Mouse (Mus musculus) CH12.LX (cell line): Measurements from ENCODE around the gene Dnase2a.

Experiments used
- CTCF ChIP-seq, 2 experiments: IDR thresholded peaks in 1 of 2; conservative IDR thresholded peaks in 1 of 2; 2 replicates each; pipeline ENCODE4 v1.5.1; 2011 to 2012; ENCODE audit warnings: low read depth in 2 of 2, low read length in 2 of 2, improper control_type of control experiment in 1 of 2, inconsistent platforms in 1 of 2, mild to moderate bottlenecking in 1 of 2, moderate library complexity in 1 of 2
- E2F4 ChIP-seq: IDR thresholded peaks from 2 replicates; pipeline ENCODE4 v1.6.1; 2011; ENCODE audit warnings: low read depth, low read length, improper control_type of control experiment; ENCODE audit not compliant: insufficient replicate concordance
- ETS1 ChIP-seq: conservative IDR thresholded peaks from 2 replicates; pipeline ENCODE4 v1.6.1; 2012; ENCODE audit warnings: low read depth, mild to moderate bottlenecking, inconsistent platforms, low read length, improper control_type of control experiment, moderate library complexity
- HCFC1 ChIP-seq: IDR thresholded peaks from 2 replicates; pipeline ENCODE4 v1.6.1; 2012; ENCODE audit warnings: low read depth, mild to moderate bottlenecking, inconsistent platforms, low read length, improper control_type of control experiment
- JUN ChIP-seq: IDR thresholded peaks from 2 replicates; pipeline ENCODE4 v1.6.1; 2011; ENCODE audit warnings: low read depth, mild to moderate bottlenecking, low read length, improper control_type of control experiment, moderate library complexity; ENCODE audit not compliant: insufficient read depth
- JUND ChIP-seq: conservative IDR thresholded peaks from 2 replicates; pipeline ENCODE4 v1.6.1; 2011; ENCODE audit warnings: low read depth, low read length, improper control_type of control experiment
- NRF1 ChIP-seq: IDR thresholded peaks from 2 replicates; pipeline ENCODE4 v1.6.1; 2014; ENCODE audit warnings: low read depth, mild to moderate bottlenecking, inconsistent platforms, low read length, improper control_type of control experiment, moderate library complexity
- POLR2A ChIP-seq: IDR thresholded peaks from 2 replicates; pipeline ENCODE4 v1.6.1; 2011; ENCODE audit warnings: low read depth, mild to moderate bottlenecking, improper control_type of control experiment, low read length
- SIN3A ChIP-seq: IDR thresholded peaks from 2 replicates; pipeline ENCODE4 v1.6.1; 2012; ENCODE audit warnings: low read length, improper control_type of control experiment, inconsistent platforms
- USF1 ChIP-seq: IDR thresholded peaks from 2 replicates; pipeline ENCODE4 v1.6.1; 2014; ENCODE audit warnings: low read depth, mild to moderate bottlenecking, inconsistent platforms, low read length, improper control_type of control experiment
- USF2 ChIP-seq: conservative IDR thresholded peaks from 2 replicates; pipeline ENCODE4 v1.6.1; 2011; ENCODE audit warnings: low read depth, low read length, improper control_type of control experiment

GRCm38 (mm10) chr8:84959811-84960210 is 51.5 kb downstream of the Dnase2a start:
- TF ChIP-seq USF2: no peak
- TF ChIP-seq CTCF (conservative IDR thresholded peaks at IDR 0.05 in 1 of 2, IDR thresholded peaks at IDR 0.05 in 1 of 2; ENCODE audit: low read depth in 2 of 2, low read length in 2 of 2): no peak
- no peak for TF ChIP-seq POLR2A
- no peak for TF ChIP-seq HCFC1
- no peak for TF ChIP-seq NRF1
- no peak for TF ChIP-seq ETS1
- no peak for TF ChIP-seq USF1
- no peak for TF ChIP-seq JUND
- TF ChIP-seq JUN: no peak
- no peak for TF ChIP-seq E2F4
- no peak for TF ChIP-seq SIN3A
